Mouse (Mus musculus) myocyte (in vitro differentiated cells): Measurements from ENCODE around the gene Elavl2.

Experiments
- E2F4 ChIP-seq: IDR thresholded peaks from one replicate; pipeline ENCODE4 v1.6.1; 2011; ENCODE audit warnings: mild to moderate bottlenecking, control low read depth, moderate library complexity; ENCODE audit not compliant: insufficient read depth
- POLR2A ChIP-seq: IDR thresholded peaks from one replicate; pipeline ENCODE4 v1.6.1; 2011; ENCODE audit warnings: low read depth, mild to moderate bottlenecking, control low read depth, moderate library complexity; ENCODE audit not compliant: insufficient read length
- SRF ChIP-seq: IDR thresholded peaks from one replicate; pipeline ENCODE4 v1.6.1; 2011; ENCODE audit warnings: low read depth; ENCODE audit not compliant: control insufficient read depth, insufficient read length

DNA sequence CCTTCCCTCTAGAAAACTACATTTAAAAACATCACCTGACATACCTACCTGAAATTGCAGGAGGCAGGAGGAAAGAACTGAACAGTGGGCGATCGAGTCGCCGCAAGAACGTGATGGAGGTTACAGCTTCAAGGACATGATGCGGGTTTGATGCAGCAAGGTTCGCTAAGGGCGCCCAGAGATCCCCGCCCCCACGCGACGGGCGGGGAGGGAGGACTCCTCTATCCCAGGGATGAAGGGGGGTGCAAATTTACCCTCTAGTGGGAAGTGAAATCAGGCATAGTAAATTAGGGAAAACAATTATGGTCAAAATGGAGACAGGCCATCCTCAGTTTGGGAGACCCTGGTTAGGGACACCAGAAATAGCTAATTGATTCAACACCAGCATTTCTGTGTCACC is 27.7 kb downstream of the Elavl2 start:
- TF ChIP-seq POLR2A (no peak), E2F4 (no peak), SRF (no peak)
